Mouse (Mus musculus): ENCODE data around the gene 4930442H23Rik.

The 4930442H23Rik gene

GRCm38 (mm10) chr10:81145307-81145706 is 38.3 kb downstream of the 4930442H23Rik start:
- DNase-seq (ENCODE audit: low spot score in 2 of 2) = no peak

- no peak for DNase-seq (ENCODE audit: low spot score in 2 of 2)
Measured at GRCm38 (mm10) chr10:81144667-81145066, 39.0 kb downstream of the 4930442H23Rik start.

- no peak for DNase-seq (ENCODE audit: low spot score in 2 of 2)
Measured at GRCm38 (mm10) chr10:81143845-81144437, 39.7 kb downstream of the 4930442H23Rik start.

- DNase-seq (ENCODE audit: low spot score in 2 of 2) = no peak
Measured at GRCm38 (mm10) chr10:81143157-81143633, 40.5 kb downstream of the 4930442H23Rik start.

GRCm38 (mm10) chr10:81142551-81142981 is 41.1 kb downstream of the 4930442H23Rik start:
- DNase-seq (ENCODE audit: low spot score in 2 of 2) = no peak

GRCm38 (mm10) chr10:81141455-81142210 is 42.0 kb downstream of the 4930442H23Rik start:
- no peak for DNase-seq (ENCODE audit: low spot score in 2 of 2)

- DNase-seq (ENCODE audit: low spot score in 2 of 2) = no peak
Measured at GRCm38 (mm10) chr10:81140717-81141454, 42.8 kb downstream of the 4930442H23Rik start.

GRCm38 (mm10) chr10:81140005-81140404 is 43.6 kb downstream of the 4930442H23Rik start:
- DNase-seq (ENCODE audit: low spot score in 2 of 2) = no peak

- DNase-seq (ENCODE audit: low spot score in 2 of 2) = no peak
Measured at GRCm38 (mm10) chr10:81139529-81139846, 44.2 kb downstream of the 4930442H23Rik start.

GRCm38 (mm10) chr10:81138821-81139528 is 44.7 kb downstream of the 4930442H23Rik start:
- DNase-seq (ENCODE audit: low spot score in 2 of 2) = no peak

- DNase-seq (ENCODE audit: low spot score in 2 of 2) = no peak
Measured at GRCm38 (mm10) chr10:81138131-81138782, 45.4 kb downstream of the 4930442H23Rik start.

GRCm38 (mm10) chr10:81137252-81138130 is 46.2 kb downstream of the 4930442H23Rik start:
- DNase-seq (ENCODE audit: low spot score in 2 of 2) = peak; percentile 100

- peak; percentile 72 to 78 for DNase-seq (ENCODE audit: low spot score in 2 of 2)
Measured at GRCm38 (mm10) chr10:81136706-81137231, 46.9 kb downstream of the 4930442H23Rik start.

- DNase-seq (ENCODE audit: low spot score in 2 of 2) = peak; percentile 67 to 69
Measured at GRCm38 (mm10) chr10:81135831-81136705, 47.6 kb downstream of the 4930442H23Rik start.

GRCm38 (mm10) chr10:81134966-81135681 is 48.5 kb downstream of the 4930442H23Rik start, which contains the start of gene Zbtb7a:
TSS of gene Zbtb7a (plus strand) at chr10:81135220.
- DNase-seq (ENCODE audit: low spot score in 2 of 2) = peak in 1 of 2 experiments; percentile 64

GRCm38 (mm10) chr10:81134181-81134587 is 49.5 kb downstream of the 4930442H23Rik start:
- DNase-seq (ENCODE audit: low spot score in 2 of 2) = no peak

Data from frontal cortex, postnatal 36 days (tissue).